In the genomic region with DNA sequence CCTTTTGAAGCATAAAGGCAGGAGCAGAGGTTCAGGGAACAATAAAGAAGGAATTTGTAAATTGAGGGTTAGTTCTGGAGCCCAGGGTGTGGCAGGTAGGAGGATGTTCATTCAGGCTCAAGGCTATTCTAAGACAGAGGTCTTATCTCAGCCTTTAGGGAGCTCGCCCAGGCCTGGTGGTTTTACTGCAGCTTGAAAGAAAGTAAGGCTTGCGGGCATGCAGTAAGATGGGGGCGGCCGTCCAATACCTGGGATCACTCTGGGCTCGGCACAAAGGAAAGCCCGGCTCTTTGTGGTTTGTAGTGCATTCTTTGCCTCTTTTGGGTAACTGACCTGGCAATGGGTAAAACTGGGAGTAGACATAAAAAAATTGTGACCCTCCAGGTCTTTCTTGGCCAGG, we compare ENCODE assay signal across 8 mouse cellular contexts. TPM values are rescaled to one million over a fixed set of nuclear protein-coding genes. Genes with fewer than 3 reads are reported as not detected.
A peak's percentile ranks its signal among the peaks of the same experiment; 100 is the strongest.
DNase-seq lines count a peak whose midpoint lies in the region; ATAC-seq and TF ChIP-seq lines count a peak whose summit lies in the region.

No protein-coding gene starts in this region.

- DNase-seq in left cerebral cortex, adult 18-20 months (ENCODE audit: low spot score in 2 of 2): peak; percentile 4 to 5
- DNase-seq in left cerebral cortex, adult 8-10 months (ENCODE audit: low spot score in 2 of 2): no peak
- DNase-seq in R1 (ENCODE audit: low read depth, low spot score): peak; percentile 99
- peak; percentile 21 for DNase-seq in lung, postnatal 0 days (ENCODE audit: low spot score)
- DNase-seq in left cerebral cortex, adult 9 months (ENCODE audit: low spot score in 2 of 2): no peak

- H3K9me3 ChIP-seq in intestine, embryonic 16.5 days (ENCODE audit: control insufficient read depth, low read length): no peaks in the 10 kb centered on the region
- H3K9me3 ChIP-seq in lung, postnatal 0 days (ENCODE audit: low read length): no peaks in the 10 kb centered on the region
- H3K9me3 ChIP-seq in stomach, embryonic 14.5 days (ENCODE audit: control insufficient read depth, low read depth, low read length): no peaks in the 10 kb centered on the region; the same call in 1 of the 2 replicates

- no peak for TF ChIP-seq EP300 in lung, postnatal 0 days (IDR thresholded peaks at IDR 0.05)

- H3K4me3 ChIP-seq in intestine, embryonic 16.5 days (ENCODE audit: low read length): peak overlapping the region; percentile 93
- peak overlapping the region; percentile 86 for H3K4me3 ChIP-seq in lung, postnatal 0 days (ENCODE audit: low read depth, low read length)
- peak overlapping the region; percentile 82 for H3K4me3 ChIP-seq in stomach, embryonic 14.5 days (ENCODE audit: low read depth, low read length)

- H3K36me3 ChIP-seq in intestine, embryonic 16.5 days (ENCODE audit: control insufficient read depth, insufficient read depth, low read length): 0 out of 2 replicates have a peak, but pooled peaks cover 4% of the 10 kb centered on the region
- no peaks in the 10 kb centered on the region for H3K36me3 ChIP-seq in lung, postnatal 0 days (ENCODE audit: insufficient read depth, low read length)
- H3K36me3 ChIP-seq in stomach, embryonic 14.5 days (ENCODE audit: control insufficient read depth, insufficient read depth, low read length): peaks cover 9% of the 10 kb centered on the region; the same call in 1 of the 2 replicates

- no peaks in the 10 kb centered on the region for H3K27me3 ChIP-seq in intestine, embryonic 16.5 days (replicated peaks; ENCODE audit: control insufficient read depth, insufficient read depth, low read length)
- no peaks in the 10 kb centered on the region for H3K27me3 ChIP-seq in lung, postnatal 0 days (replicated peaks; ENCODE audit: insufficient read depth, low read length)
- H3K27me3 ChIP-seq in stomach, embryonic 14.5 days (ENCODE audit: control insufficient read depth, insufficient read depth, low read length): no peaks in the 10 kb centered on the region

- 0 out of 2 replicates have a peak, but pooled peaks have one; percentile 25 for ATAC-seq in erythroid progenitor cell, adult 5-6 weeks (replicated peaks; ENCODE audit: low FRiP score, poor library complexity, severe bottlenecking)
- ATAC-seq in intestine, embryonic 16.5 days: peak; percentile 3; the same call in 1 of the 2 replicates
- no peak for ATAC-seq in lung, postnatal 0 days
- no peak for ATAC-seq in stomach, embryonic 14.5 days (ENCODE audit: insufficient number of reproducible peaks, insufficient read depth, low FRiP score, low read depth)

- peak overlapping the region; percentile 93 for H3K9ac ChIP-seq in intestine, embryonic 16.5 days (ENCODE audit: low read depth, low read length)
- H3K9ac ChIP-seq in lung, postnatal 0 days (replicated peaks; ENCODE audit: low read depth): peak overlapping the region; percentile 81; the same call in 1 of the 2 replicates
- H3K9ac ChIP-seq in stomach, embryonic 14.5 days (replicated peaks; ENCODE audit: low read depth, low read length): peak overlapping the region; percentile 69; the same call in 1 of the 2 replicates

- H3K27ac ChIP-seq in intestine, embryonic 16.5 days (ENCODE audit: low read length): peak overlapping the region; percentile 98
- peak overlapping the region; percentile 90 for H3K27ac ChIP-seq in lung, postnatal 0 days (ENCODE audit: low read length)
- peak overlapping the region; percentile 97 for H3K27ac ChIP-seq in stomach, embryonic 14.5 days (ENCODE audit: low read length)

- peaks cover 22% of the 10 kb centered on the region for H3K4me1 ChIP-seq in intestine, embryonic 16.5 days (ENCODE audit: control insufficient read depth, insufficient read depth, low read length)
- H3K4me1 ChIP-seq in lung, postnatal 0 days (ENCODE audit: insufficient read depth, low read depth, low read length): peaks cover 5% of the 10 kb centered on the region; the same call in 1 of the 2 replicates
- H3K4me1 ChIP-seq in stomach, embryonic 14.5 days (ENCODE audit: control insufficient read depth, insufficient read depth, low read length): 0 out of 2 replicates have a peak, but pooled peaks cover 10% of the 10 kb centered on the region

- H3K4me2 ChIP-seq in intestine, embryonic 16.5 days (ENCODE audit: low read depth, low read length): peak overlapping the region; percentile 82
- H3K4me2 ChIP-seq in lung, postnatal 0 days (replicated peaks; ENCODE audit: low read depth, low read length): peak overlapping the region; percentile 81
- peak overlapping the region; percentile 60 for H3K4me2 ChIP-seq in stomach, embryonic 14.5 days (replicated peaks; ENCODE audit: low read depth, low read length)

- WGBS in intestine, embryonic 16.5 days: 24% methylated on average over 6 of the region's 6 CpGs
- 27% methylated on average over 6 of the region's 6 CpGs for whole genome bisulfite sequencing in lung, postnatal 0 days
- 39% methylated on average over 6 of the region's 6 CpGs for WGBS in stomach, embryonic 14.5 days

- no peak for TF ChIP-seq CTCF in lung, postnatal 0 days (IDR thresholded peaks at IDR 0.05)

RNA-seq across cellular contexts. Expression of a gene that starts 0.8 kb away (rescaled TPM):
- total RNA-seq in left cerebral cortex, adult 18-20 months (2021): 1 to 10 TPM; 4.5 to 4.7 TPM
- total RNA-seq in left cerebral cortex, adult 8-10 months (2022): 1 to 10 TPM; 4.0 to 6.8 (median 4.9) TPM
- total RNA-seq in erythroid progenitor cell, adult 5-6 weeks (2015; ENCODE audit: low replicate concordance): 2.5 and 5.4 TPM in 2 replicates
- 4.1 and 4.2 TPM in 2 replicates for total RNA-seq in erythroid progenitor cell, adult 5-6 weeks (2017; ENCODE audit: low replicate concordance)
- polyA plus RNA-seq in intestine, embryonic 16.5 days (2015; fragmentation: Nextera tagmentation; extraction: Ambion mirVana): 9.1 and 11.6 TPM in 2 replicates
- polyA plus RNA-seq in lung, postnatal 0 days (2015; fragmentation: Nextera tagmentation; extraction: Ambion mirVana): 4.1 and 5.8 TPM in 2 replicates
- 21.6 and 25.0 TPM in 2 replicates for polyA plus RNA-seq in stomach, embryonic 14.5 days (2014; fragmentation: Nextera tagmentation; extraction: Ambion mirVana)

RNA-seq across cellular contexts. Expression of a gene that starts 29.0 kb away (rescaled TPM):
- 10 to 100 TPM; 14.9 to 18.5 TPM for total RNA-seq in left cerebral cortex, adult 18-20 months (2021)
- total RNA-seq in left cerebral cortex, adult 8-10 months (2022): 10 to 100 TPM; 16.6 to 17.9 (median 17.6) TPM
- 4.0 and 4.2 TPM in 2 replicates for total RNA-seq in erythroid progenitor cell, adult 5-6 weeks (2015; ENCODE audit: low replicate concordance)
- total RNA-seq in erythroid progenitor cell, adult 5-6 weeks (2017; ENCODE audit: low replicate concordance): 0.98 and 2.6 TPM in 2 replicates
- polyA plus RNA-seq in intestine, embryonic 16.5 days (2015; fragmentation: Nextera tagmentation; extraction: Ambion mirVana): 5.4 and 6.4 TPM in 2 replicates
- polyA plus RNA-seq in lung, postnatal 0 days (2015; fragmentation: Nextera tagmentation; extraction: Ambion mirVana): 5.1 and 6.7 TPM in 2 replicates
- 12.0 and 13.3 TPM in 2 replicates for polyA plus RNA-seq in stomach, embryonic 14.5 days (2014; fragmentation: Nextera tagmentation; extraction: Ambion mirVana)

Comparison
In these comparisons a context has a peak if more than half of its experiments do, and no peak if none do; other contexts are left out.
1. DNase-seq: peak in left cerebral cortex, adult 18-20 months (2 of 2), R1 (single experiment) and lung, postnatal 0 days (single experiment); none in left cerebral cortex, adult 8-10 months (0 of 2) and left cerebral cortex, adult 9 months (0 of 2).
2. ATAC-seq: peak in erythroid progenitor cell, adult 5-6 weeks (single experiment) and intestine, embryonic 16.5 days (single experiment); none in lung, postnatal 0 days (single experiment) and stomach, embryonic 14.5 days (single experiment).
3. Peak in every context shown above with its lines, with median percentiles within 50 percentile points of each other: H3K27ac ChIP-seq, H3K4me2 ChIP-seq, H3K4me3 ChIP-seq and H3K9ac ChIP-seq.